Mouse (Mus musculus) cerebellum, adult 2 months (tissue): ENCODE results near the gene Hyal6.

Experiments
- CTCF ChIP-seq: fragments of 200-500 bp; IDR thresholded peaks from 2 replicates; pipeline ENCODE4 v1.5.1; 2011; ENCODE audit warnings: low read depth, mild to moderate bottlenecking, control low read depth, low read length, moderate library complexity, borderline replicate concordance; ENCODE audit not compliant: insufficient read depth
- POLR2A ChIP-seq: fragments of 200-500 bp; IDR thresholded peaks from 2 replicates; pipeline ENCODE4 v1.6.1; 2011; ENCODE audit warnings: low read length, control low read depth, borderline replicate concordance; ENCODE audit not compliant: insufficient read depth

DNA sequence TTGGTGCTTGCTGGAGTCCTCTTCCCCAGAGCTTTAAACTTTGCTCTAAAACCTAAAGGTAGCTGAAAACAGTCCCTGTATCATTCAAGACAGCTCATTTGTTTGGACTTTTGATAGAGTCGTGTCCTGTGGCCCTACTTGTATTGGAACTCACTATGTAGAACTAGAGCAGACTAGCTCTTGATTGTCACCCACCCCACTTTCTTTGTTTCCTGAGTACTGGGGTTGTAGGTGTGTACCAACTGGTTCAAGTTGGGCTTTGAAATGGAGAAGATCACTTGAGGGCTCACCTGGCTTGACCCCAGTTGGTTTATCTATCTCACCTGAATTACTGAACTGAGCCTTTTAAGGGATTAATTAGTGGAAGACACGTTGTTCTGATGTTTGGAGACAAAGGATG lies 46.1 kb downstream of the Hyal6 start:
- no peak for TF ChIP-seq CTCF
- no peak for TF ChIP-seq POLR2A
